Mouse (Mus musculus) c-Kit-positive CD71-positive TER-119-positive erythroid progenitor cells, embryonic 14.5 days (primary cell): ENCODE results near the gene Crybb1.
A peak's percentile ranks its signal among the peaks of the same experiment; 100 is the strongest.

Source experiments
- DNase-seq: peaks from one replicate; pipeline ENCODE4 v3.0.0-alpha.2; 2013; ENCODE audit warnings: low spot score

The Crybb1 gene

DNA sequence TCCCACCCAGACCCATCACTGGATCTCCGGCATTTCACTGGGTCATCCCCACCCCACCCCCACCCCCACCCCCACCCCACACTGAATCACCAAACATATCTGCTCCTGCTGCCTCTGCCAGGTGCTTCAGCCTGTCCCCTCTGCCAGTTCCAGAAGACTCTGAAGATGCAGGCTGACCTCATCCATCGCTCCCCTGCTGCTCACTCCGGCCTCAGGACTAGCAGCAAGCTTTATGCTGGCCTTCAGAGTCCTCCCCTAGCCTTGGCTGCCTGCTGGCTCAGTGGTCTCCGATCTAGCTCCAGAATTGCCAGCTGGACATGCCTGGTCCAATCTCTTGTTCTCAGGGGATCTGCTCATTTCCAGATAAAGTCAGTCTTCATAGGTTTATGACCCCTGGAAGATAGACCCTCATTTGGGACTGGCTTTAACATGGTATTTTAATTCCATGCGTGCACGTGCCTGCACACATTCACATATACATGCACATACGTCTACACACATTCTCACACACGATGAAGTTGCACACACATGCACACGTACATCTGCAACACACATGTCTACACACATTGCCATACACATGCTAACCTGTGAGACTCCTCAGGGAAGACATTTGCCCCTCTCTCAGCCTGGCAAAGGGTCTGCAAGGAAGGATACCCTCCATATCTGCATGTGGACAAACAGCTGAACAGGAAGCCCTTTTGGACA is 17.6 kb upstream of the Crybb1 start:
- no peak for DNase-seq

DNA sequence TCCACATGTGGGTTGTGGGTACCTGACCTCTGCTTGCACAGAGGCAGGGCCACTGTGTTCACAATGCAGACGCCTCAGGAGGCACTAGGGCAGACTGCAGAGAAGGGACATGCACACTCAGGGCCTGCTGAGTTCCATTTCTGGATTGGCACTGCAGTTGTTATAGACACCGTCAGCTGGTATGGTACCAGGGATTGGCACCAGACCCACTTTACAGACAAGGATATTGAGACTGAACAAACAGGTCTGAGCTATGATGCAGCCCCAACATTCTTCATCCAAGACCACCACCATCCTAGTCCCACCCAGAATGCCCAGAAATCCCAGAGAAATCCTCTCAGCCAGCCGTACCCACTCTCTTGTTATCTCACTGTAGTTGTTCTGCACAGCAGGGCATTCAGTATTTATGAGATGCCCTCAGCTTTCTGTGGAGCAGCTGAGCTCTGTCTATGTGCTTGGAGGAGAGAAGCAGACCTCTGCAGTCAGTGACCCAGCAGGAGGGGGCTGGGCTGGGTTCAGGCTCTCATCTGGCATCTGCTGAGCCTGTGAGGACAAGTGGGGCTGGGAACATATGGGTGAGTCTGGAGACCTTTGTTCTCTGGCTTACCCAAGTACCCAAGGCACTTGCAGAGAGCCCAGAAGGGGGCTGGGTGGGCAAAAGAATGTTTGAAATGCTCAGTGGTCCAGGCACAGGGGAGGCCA is 16.7 kb upstream of the Crybb1 start:
- no peak for DNase-seq

DNA sequence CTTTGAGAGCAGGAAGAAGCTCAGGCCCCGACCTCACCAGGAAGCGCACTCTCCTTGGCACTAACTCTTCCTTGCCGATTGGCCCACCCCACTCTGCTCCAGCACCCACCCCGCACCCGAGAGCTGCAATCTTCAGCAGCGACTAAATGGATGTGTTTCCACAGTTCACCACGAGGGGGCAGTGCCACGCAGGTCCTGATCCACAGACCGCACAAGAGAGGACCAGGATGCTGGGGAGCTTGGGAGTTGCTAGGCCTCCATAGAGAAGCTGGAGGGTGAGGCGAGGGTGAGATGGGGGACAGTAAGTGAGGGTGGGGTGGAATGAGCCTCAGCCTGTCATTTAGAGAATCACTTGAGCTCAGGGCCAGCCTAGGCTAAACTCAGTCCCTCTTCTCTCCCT is 14.9 kb upstream of the Crybb1 start:
- DNase-seq, result peak; percentile 69

DNA sequence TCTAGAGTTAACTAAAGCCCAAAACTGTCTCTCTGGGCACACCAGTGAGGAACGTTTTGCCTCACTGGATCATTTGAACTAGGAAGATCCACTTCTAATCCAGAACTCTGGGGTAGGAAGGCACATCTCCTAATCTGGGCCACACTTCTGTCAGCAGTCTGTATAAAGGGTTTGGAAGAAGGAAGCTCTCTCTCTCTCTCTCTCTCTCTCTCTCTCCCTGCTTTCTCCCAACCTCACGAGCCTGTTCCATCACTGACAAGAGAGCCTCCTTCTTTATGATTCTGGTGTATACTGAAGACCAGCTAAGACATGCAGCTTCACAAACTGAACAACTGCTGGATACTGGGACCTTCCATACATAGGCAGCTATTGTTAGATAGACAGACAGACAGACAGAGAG is 13.8 kb upstream of the Crybb1 start:
- no peak for DNase-seq

DNA sequence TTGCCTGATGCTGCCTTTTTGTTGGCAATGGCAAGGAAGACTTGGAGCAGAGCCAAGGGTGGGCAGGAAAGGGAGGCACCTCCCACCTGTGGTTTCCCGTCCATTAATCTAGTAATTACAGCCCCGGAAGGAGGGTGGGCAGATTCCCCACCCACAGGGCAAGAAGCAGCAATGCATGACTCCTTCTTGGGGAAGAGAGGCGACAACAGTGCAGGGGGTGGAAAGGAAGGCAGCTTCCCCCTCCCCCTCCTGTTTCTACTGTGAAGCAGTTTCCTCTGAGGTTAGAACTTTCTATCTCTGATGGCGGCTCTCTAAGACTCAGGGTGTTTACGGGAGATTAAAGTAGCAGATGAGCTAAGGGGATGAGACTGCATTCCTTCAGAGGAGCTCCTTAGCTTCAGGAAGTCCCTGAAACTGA is 13.2 kb upstream of the Crybb1 start:
- peak; percentile 39 for DNase-seq

DNA sequence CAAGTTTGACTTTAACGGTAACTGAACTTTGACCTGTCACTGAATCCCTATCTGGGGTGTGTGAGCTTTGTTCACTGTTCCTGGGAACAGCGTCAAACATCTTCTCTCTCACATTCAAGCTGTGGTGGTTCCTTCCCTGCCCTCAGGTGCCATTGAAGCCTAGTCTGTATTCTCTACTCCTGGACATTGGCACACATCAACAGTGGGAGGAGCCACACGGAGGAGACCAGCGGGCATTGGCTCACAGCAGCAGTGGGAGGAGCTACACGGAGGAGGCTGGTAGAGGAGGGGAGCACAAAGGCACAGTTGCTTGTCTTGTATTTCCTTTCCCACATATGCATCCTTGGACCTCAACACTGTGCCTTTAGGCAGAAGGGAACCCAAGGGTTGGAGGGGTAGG is 12.6 kb upstream of the Crybb1 start:
- DNase-seq, result no peak

DNA sequence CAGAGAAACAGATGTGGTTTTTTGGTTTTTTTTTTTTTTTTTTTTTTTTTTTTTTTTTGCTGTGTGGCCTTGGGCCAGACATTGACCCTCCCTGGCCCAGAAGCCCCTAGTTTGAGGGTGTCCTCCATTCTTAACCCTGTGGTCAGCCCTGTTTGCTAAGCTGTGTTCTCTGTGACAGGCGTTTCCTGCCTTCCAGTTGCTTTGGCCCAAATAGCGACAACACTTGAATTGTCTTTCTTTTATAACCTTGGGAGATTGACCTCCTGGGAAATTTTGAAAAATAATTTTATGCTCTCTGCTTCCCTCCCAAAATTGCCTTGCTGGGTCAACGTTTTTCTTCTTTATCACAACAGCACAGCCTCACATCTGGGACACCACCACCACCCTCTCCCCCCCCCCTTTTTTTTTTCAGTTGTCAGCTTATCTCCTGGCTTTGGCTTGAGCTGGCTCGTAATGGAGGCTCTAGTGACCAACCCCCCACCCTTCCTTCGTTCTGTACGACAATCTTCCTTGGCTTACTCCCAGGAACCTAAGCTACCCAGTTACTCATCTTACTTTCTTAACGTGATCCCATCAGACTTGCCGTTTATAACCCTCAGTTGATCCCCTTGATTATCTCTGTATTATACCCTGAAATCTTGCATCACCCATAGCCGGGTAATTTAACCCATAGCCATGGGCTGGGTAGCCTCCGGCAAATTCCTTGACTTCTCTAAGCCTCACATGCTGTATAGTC is 11.9 kb upstream of the Crybb1 start:
- peak; percentile 28 for DNase-seq

DNA sequence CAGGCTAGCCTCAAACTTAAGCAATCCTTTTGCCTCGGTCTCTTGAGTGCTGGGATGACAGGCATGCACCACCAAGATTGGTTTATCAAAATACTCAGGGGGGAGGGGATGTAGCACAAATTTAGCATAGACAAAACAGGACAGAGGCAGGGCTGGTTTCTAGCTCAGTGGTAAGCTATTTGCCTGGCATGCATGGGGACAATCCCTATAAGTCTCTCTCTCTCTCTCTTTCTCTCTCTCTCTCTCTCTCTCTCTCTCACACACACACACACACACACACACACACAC is 11.4 kb upstream of the Crybb1 start:
- DNase-seq, result peak; percentile 19

DNA sequence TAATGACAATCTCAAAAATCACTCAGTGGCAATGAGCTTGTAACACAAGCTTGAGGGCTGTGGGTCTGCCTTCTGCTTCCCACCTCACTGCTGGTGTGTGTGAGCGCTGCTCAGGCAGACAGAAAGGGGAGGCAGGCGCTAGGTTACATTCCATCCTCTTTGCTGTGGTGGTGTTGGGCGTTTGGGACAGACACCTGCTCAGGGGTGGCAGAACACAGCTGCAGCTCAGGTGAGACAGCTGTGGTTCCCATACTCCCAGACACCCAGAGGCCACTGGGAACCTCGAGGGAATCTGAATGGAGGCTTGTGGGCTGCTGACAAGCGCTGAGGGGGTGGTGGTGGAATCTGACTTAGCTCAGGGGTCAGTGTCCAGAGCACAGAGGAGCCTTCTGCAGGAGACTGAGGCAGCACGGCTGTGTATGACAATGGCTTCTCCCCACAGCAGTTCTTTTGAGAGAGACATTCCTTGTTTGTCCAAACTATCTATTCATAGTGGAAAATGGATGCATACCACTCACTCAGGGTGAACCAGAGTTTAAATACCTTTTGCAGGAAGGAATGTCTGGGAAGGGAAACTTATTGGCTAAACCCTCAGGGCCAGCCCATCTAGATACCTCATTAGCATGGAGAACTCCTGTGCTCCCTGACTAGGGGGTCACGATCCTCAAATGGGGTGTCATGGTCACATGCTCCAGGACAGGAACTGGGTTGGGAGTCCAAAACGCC is 10.6 kb upstream of the Crybb1 start:
- no peak for DNase-seq

DNA sequence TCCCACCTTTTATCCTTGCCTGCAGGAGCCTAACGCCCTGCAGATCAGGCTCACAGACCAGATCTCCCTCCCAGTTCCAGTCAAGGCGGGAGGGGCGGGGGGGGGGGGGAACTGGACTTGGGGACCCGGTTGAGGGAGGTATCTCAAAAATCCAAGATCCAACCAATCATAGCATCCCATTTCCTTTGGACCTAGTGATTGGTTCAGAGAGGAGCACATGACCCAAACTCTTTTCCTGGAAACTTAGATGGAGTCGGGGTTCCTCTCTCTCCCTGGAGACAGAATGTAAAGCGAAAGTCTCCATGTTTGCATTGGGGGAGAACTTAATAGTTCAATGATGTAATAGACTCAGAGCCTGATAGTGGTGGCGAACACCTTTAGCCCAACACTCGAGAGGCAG is 8.2 kb upstream of the Crybb1 start:
- no peak for DNase-seq

DNA sequence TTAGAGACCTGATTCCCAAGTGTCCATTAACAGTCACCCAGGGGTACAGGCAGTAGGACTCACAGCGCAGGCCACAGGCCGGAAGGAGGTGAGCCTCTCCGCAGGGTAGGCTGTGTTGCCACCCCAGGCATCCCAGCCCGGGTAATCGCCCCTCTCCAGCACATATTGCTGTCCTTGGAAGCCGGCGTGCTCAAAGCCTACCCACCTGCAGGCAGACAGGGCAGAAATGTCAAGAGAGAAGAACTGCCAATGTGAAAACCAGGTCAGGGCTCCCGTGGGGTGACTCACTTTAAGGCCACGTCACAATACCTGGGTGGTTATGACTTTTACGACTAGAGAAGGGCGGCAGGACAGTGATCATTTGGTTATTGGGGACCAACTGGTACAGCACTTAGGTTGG is 6.5 kb upstream of the Crybb1 start:
- no peak for DNase-seq

DNA sequence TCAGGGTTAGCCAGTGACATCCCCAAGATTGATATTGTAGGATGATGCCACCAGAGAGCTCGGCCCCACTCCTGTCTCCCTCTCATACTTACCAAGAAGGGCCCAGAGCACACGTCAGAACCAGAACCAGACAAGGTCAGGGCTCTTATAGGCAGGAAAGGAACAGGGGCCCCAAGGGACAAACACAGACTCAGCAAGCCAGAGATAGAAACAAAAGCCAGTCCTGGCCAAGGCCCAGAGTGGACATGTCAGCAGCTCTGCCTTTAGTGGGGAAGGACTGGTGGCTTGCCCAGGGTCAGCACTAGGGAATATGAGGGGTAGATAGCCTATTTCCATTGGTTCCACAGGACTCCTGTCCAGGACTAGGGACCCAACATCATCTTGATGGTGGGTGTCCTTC is 3.2 kb upstream of the Crybb1 start, which contains the start of gene Cryba4:
TSS of gene Cryba4 (minus strand) at position 119 of the 400 bp plus-strand sequence.
- no peak for DNase-seq

DNA sequence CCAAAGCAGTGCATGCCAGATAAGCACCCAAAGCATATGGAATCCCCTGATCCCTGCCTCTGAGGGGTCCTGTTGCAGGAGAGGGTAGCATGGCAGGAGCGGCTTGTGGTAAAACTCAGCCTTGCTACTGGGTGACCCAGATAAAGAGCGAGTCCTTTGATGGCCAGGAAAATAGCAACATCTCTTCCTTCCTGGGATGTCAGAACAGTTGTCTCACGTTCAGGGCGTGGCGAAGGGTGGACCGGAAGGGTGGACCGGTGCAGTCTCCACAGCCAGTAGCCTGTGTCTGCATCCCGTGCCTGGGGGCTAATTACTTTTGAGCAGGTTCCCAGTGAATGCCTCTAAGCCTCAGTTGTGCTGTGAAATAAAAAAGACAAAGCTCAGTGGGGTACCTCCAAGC is 2.4 kb upstream of the Crybb1 start:
- peak; percentile 43 for DNase-seq

DNA sequence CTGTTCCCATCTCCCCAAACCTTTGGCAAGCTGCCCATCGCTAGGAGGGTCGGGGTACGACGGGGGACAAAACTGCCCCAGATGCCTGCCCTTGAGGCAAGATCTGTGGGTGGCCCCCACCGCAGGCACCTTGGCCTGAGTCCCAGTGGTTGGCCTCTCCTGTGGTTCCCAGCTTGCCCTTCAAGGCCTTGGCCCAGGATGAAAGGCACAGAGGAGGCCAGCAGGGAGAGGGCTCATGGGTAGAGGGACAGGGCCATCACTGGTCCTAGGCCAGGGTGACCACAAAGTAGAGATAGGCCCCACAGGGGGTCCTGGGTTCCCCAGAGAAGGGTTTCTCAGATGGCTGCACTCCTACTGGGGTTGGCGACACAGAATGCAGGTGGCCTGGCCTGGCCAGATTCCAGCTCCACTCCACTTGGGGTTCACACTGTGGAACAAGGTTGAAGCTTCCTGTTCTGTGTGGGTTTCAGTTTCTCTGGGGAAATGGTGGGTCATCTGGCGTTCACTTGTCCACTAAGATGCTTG is 1.3 kb upstream of the Crybb1 start:
- no peak for DNase-seq

DNA sequence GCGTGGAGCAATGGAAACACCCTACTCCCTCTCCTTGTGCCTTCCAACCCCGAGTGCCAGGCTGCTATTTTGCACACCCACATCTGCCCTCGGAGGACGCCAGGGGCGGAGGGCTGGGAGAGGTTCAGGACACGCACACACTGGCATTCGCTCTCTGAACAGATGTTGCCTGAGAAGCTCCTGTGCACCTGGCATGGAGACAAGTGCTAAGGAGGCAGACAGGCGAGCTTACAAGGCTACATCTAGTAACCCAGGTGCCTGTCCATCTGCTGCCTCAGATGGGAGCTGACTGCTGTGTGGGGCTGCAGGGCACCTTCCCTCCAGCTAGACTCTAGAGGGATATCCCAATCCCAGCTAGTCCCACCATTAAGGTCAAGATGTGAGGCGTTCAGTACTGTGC is 842 bp downstream of the Crybb1 start:
- no peak for DNase-seq

DNA sequence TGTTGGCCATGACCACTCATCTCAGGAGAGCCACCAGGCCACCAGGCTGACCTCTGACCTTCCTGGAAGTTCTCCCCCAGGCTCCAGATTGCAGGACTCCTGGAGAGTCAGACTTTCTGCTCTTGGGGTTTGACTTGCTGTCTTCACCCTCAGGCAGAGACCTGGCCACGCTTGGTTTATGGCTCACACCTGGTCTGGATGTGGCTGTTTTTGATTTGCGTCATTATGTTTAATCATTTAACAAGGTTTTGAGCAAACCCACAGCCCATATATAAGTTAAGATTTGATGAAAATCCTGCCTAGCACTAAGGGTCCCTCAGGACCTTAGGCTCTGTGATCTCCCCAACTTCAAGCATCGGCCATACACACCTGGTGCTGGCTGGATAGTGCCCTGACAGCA is 2.3 kb downstream of the Crybb1 start:
- DNase-seq, result no peak

DNA sequence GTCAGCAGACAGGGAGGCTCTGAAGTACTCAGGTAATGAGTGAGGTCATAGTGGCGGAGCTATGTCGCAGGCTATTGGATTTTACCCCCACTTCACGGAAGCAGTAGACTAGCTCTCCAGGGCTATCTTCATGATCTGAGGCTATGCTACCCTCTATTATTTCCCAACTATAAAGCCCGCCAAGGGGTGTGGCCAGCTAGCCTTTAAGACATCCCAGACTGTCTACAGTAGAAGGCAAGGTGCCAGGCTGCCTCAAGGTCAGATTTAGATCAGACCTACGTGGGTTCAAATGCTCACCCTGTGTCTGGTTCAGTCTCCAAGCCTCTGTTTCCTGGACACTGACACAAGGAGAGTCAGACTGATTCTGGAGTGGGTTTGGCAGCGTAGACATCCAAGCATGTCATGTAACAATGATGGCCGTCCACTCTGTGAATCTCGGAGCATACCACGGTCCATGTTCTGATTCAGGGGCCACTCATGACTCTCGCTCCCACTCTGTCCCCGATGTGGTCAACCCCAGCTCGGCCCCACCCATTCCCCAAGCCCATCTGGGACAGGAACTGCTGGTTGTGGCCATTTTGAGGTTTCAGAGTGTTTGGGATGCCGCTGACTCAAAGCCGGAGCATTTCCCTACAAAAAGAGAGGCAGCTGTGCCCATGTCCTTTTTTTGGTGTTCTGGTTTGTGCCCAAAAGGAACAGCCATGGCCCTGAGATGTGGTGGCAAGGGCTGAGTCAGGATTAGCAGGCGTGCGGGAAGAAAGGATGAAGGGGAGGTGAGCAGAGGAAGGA is 4.4 kb downstream of the Crybb1 start:
- no peak for DNase-seq

DNA sequence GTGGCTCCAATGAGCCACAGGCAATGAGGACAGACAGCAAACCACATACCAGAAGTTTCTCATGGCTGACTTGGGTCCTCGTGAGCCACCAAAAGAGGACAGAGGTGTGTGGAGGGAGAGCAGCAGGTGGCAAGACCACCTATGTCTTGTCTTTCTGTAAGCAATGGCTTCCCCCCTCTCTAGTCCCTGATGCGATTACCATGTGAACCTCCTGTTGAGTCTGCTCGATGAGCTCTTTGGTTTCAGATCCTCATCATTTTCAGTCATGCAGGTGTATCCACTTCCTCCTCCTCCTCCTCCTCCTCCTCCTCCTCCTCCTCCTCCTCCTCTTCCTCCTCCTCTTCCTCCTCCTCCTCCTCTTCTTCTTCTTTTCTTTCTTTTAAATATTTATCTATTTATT is 5.2 kb downstream of the Crybb1 start:
- DNase-seq, result no peak

DNA sequence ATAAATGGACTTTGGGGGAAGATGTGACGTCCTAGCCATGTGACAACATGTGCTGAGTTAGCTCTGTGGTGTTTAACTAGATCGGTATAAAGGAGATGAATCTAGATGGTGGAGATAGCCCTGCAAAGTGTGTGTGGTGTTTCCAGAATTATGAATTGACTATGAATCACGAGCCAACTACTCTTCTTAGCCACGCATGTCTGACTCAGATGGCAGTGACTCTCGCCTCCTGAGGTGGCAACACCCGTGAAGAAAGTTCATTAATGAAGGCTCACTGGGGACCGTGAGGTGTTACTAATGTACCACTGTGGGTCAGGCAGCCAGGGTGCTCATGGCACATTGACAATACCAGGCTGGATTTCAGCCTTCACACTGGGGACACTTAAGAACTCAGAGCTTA is 8.5 kb downstream of the Crybb1 start:
- no peak for DNase-seq

DNA sequence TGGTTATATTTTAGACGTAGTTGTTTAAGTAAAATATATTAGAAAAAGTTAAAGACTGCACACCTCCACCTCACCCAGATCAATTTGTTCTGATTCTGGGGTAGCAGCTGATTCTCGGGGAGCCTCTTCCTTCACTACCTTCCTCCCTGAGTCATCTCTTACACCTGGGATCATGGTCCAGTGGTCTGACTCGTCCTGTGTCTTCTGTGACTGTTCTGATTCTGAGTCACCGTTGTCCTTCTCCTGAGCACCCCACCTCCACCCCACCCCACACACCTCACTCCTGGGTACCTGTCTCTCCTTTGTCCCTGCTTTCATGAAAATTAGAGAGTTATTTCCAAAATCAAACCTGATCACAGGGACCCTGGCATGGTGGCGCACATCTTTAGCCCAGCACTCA is 9.5 kb downstream of the Crybb1 start:
- no peak for DNase-seq

DNA sequence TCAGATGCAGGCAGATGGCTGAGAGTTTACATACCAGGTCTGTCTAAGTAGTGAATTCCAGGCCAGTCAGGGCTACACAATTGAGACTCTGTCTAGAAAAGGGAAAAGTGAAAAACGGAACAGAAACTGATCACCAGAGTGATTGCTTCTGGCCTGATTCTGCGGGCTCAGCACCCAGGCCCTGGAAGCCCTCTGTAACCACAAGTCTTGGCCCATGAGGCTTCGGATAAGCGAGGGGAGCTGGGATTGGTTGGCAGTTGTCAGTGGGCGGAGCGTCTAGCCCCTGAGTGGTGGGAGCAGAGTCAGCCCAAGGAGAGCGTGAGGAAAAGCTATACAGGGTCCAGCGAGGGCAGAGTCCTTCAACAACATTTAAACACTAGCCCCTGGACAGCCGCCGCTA is 9.9 kb downstream of the Crybb1 start:
- no peak for DNase-seq
